Mouse (Mus musculus) megakaryocyte-erythroid progenitor cell, adult 5-6 weeks (primary cell): ENCODE results near the gene Grik3. TPM values are rescaled to one million over a fixed set of nuclear protein-coding genes. Genes with fewer than 3 reads are reported as not detected.

Experiments
- ATAC-seq: replicated peaks from 2 replicates; pipeline ENCODE4 v1.8.0; 2016; ENCODE audit warnings: mild to moderate bottlenecking, inconsistent platforms; ENCODE audit not compliant: severe bottlenecking, poor library complexity, low FRiP score, low TSS enrichment
- total RNA-seq, 2 experiments: library from RNA; stranded (forward) in 1 of 2; stranded (reverse) in 1 of 2; fragments of 200-1000, 215-1000 nt in 1 of 2; fragments of >200 nt in 1 of 2; fragmentation: Nextera tagmentation in 1 of 2; gene quantifications; 2 replicates each; pipeline ENCODE4 v1.2.3; 2014 to 2017

Grik3 gene
- total RNA-seq, 2 experiments from 2014 or later, result not detected

GRCm38 (mm10) chr4:125745902-125746301 lies 255.4 kb downstream of the Grik3 start:
- no peak for ATAC-seq

DNA sequence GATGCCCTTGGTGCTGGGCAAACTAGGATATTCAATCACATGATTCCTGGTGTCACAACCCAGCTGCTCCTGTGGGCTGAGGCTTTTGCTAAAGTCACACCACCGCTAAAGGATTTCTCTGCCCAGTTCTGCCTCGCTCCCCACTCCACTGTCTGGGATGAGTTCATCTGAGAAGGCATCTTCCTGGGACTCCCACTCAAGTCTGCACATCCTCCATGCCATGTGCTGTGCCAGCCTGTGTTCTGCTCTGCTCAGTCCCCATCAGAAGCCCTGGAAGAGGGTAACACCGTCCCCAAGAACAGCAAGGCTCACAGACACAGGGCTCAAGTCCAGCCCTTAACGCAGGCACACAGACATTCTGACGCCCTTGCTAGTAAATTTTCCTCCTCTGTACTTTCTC lies 265.9 kb downstream of the Grik3 start:
- no peak for ATAC-seq

GRCm38 (mm10) chr4:125760326-125760725 lies 269.8 kb downstream of the Grik3 start:
- ATAC-seq, result no peak

DNA sequence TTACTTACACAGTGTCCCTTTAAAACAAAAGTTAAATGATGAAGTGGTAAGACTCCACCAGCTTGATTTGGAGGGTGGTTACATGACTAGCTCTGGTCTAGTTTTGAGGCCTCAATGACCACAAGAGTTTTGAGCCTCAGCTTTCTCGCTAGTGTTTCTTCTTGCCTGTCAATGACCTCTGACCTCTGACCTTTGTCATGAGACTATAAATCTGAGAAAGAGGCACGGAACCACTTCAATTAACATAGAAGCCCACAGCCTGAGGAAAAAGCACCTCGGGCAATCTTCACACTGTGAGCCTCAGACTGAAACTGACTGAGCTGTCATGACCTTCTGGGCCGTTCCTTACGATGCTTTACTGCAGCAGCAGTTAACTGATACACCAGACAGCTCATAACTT lies 272.6 kb downstream of the Grik3 start:
- ATAC-seq, result no peak
